Mouse (Mus musculus): Measurements from ENCODE around the gene Peli2.

Peli2 gene

GRCm38 (mm10) chr14:48289602-48290599, 169.3 kb downstream of the Peli2 start:
- no peak for DNase-seq (ENCODE audit: low spot score)

GRCm38 (mm10) chr14:48293498-48293897, 172.9 kb downstream of the Peli2 start:
- no peak for DNase-seq (ENCODE audit: low spot score)

- DNase-seq (ENCODE audit: low spot score): no peak
Observed at GRCm38 (mm10) chr14:48295410-48295809, 174.8 kb downstream of the Peli2 start.

DNA sequence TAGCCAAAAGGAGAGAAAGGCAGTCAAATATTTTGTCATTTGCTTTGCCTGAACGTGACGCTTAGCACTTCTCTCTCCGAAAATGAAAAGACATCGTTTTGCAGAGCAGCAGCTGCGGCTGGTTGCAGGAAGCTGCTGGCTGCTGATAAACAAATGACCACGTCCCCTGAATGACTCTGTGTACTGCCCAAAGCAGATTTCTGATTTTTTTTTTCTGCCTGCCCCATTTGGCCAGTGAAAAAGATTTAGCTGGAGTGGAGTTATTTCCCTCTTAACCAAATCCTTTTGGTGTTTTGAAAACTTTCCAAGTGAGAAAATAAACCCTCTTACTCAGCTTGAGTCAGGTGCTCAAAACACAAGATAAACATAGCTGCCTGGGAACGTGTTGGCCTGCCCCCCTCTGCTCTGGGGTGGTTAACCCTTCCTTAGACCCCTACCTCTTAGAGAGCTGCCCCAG, 175.2 kb downstream of the Peli2 start:
- no peak for DNase-seq (ENCODE audit: low spot score)

GRCm38 (mm10) chr14:48296820-48297219, 176.2 kb downstream of the Peli2 start:
- DNase-seq (ENCODE audit: low spot score): no peak

DNA sequence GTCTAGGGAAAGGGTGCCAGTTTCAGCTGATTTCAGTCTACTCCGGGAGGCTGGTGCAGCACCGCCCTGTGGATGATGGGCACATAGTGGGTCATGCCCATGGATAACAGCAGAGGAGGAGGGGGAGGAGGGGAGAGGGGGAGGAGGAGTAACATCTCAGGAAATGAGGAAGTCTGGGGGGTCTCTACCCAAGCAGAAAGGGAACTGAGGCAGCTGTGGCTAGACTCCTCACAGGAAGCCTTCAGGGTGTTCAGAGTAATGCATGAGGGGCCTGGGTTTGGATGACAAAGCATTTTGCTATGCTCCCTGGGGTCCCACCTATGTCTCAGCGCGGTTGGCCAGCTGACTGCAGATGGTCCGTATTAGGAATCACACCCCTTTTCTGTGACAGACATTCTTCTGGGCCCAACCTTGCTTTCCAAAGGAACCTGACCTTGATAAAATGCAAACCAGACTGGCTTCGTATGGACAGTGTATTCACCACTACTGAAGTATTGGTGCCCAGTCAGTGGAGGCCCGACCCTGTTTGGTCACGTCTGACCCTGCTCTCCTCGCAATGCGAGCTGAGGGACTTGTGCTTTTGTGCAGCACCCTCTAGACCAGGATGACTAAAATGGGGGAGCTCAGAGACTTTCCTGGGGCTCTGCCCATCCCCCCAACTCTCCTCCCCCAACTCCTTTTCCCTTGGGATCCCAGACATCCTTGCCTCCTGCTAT, 182.0 kb downstream of the Peli2 start:
- DNase-seq (ENCODE audit: low spot score): no peak

DNA sequence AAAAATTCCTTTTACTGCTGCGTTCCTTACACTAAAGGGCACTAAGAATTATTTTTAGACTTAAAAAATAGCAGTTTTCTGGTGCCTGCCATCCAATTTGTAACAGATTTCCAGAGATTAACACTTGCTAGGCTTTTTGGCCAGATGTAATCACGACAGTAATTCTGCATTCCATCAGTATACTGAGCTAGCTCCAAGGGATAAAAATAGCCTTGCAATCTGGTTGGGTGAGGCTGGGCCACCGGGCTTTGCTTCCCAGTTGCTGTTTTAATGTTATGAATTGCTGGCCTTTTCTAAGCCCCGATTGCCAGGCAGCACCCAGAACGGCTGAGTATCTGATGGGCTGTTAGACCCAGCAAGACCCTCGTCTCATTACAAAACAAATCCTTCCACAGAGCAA, 182.6 kb downstream of the Peli2 start:
- DNase-seq (ENCODE audit: low spot score): no peak

DNA sequence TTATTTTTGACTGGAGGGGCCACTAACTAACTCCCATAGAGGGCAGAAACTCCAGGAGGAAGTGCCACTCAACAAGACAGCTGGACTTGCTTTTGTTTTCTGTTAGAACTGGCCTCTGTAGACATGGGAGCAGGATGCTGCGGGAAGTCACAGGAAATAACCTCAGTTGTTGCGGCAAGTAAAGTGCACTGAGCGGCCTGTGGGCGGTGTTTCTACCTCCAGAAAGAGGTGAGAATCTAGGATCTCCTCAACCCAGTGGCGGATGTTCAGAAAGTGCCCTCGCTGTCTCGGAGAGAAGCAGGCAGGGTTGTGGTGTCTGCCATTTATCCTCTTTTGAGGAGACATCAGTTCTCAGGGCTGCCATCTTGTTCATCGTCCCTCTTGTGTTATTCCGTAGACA, 183.2 kb downstream of the Peli2 start:
- no peak for DNase-seq (ENCODE audit: low spot score)

GRCm38 (mm10) chr14:48313234-48313633, 192.6 kb downstream of the Peli2 start:
- no peak for DNase-seq (ENCODE audit: low spot score)

- no peak for DNase-seq (ENCODE audit: low spot score)
Observed at GRCm38 (mm10) chr14:48316396-48316795, 195.8 kb downstream of the Peli2 start.

DNA sequence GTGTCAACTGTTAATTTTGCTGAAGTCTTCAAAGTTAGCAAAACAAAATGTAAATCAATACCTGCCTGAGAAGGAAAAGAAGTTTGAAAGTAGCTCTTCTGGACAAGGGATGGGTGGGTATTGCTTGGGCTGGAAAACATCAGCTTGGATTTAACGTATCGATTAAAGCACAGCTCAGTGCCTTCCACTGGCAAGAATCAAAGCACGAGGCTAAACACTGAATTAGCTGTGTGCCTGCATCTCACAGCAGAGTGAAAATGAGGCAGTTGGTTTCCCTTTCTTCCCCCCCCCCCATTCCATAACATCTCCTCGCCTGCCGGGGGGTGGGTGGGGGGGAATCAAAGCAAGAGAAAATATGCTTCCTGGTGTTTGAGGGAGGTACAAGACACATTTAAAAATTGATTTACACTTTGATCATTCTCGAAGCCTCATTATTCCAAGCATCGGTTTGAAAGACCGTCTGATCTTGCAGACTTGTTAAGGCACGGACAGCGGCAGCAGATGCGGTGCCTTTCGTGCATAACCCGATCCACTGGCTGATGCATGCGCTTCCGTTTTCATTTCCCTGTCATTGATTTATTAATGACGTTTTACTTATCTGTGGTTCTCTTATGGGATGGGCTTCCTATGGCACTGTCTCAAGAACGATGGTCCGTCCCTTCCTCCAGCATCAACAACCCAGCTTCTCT, 203.3 kb downstream of the Peli2 start:
- DNase-seq (ENCODE audit: low spot score): no peak

DNA sequence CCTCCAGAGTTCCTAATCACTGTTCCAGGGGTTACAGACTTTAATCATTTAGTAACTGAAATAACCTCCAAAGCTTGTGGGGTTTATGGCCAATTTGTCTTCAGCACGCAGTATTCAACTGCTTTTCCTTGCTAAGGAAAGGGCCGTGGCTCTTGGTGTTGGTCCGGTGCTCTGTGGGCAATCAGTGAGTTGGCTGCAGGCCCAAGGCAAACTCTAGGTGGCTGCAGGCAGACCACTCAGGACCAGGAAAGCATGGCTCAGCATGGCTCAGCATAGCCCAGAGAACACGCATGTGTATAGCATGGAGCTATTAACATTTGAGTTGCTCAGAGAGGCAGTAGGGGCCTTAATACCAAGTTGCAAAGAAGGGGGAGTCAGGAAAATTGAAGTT, 203.8 kb downstream of the Peli2 start:
- no peak for DNase-seq (ENCODE audit: low spot score)

DNA sequence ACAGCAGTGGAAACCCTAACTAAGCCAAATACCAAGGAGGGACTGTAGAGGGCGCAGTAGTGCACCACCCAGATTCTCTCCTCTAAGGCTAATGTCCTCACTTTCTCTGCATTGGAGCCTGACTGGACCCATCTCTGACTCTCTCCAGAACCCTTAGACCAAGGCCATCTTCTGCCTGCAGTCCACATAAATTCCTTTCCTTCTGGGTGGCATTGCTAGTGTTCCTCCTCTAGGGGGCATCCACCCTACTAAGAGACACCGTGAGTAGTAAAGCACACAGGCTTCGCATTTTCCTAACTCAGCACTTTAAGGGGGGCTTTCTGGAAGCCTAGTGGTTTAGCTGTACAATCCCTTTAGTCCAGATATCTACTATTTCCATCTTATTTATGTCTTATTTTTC, 207.1 kb downstream of the Peli2 start:
- no peak for DNase-seq (ENCODE audit: low spot score)

- no peak for DNase-seq (ENCODE audit: low spot score)
Observed at GRCm38 (mm10) chr14:48329716-48330365, 209.2 kb downstream of the Peli2 start.

Data from testis, postnatal 10 days (tissue).